Mouse (Mus musculus) CD4-positive naive resting alpha-beta T cell, adult 76 days (primary cell): ENCODE data around the gene Tmem179b. TPM values are rescaled to one million over a fixed set of nuclear protein-coding genes. Genes with fewer than 3 reads are reported as not detected.

Experiments
- total RNA-seq: library from RNA; stranded (reverse); gene quantifications from one replicate; pipeline ENCODE4 v1.2.4, GENCODE M21; 2023

Tmem179b gene
- total RNA-seq, 1 experiment from 2014 or later = 61.1 TPM

Other genes starting within 250 kb of the Tmem179b start
- gene Slc22a8, start 183.2 kb downstream of the Tmem179b start, total RNA-seq = not detected
- not detected for gene Slc22a6, start 156.4 kb downstream of the Tmem179b start, total RNA-seq
- gene Chrm1, start 110.7 kb downstream of the Tmem179b start, total RNA-seq = not detected
- gene Slc3a2, start 51.1 kb downstream of the Tmem179b start, total RNA-seq = 200 TPM
- 89.2 TPM for gene Wdr74, start 38.6 kb downstream of the Tmem179b start, total RNA-seq
- 2.3 TPM for gene 1700092M07Rik, start 33.7 kb downstream of the Tmem179b start, total RNA-seq
- 265 TPM for gene Stx5a, start 33.1 kb downstream of the Tmem179b start, total RNA-seq
- 559 TPM for gene Nxf1, start 17.4 kb downstream of the Tmem179b start, total RNA-seq
- gene Tmem223, start 3.5 kb downstream of the Tmem179b start, total RNA-seq = 30.8 TPM
- gene Taf6l, start 11.9 kb upstream of the Tmem179b start, total RNA-seq = 9.8 TPM
- gene Polr2g, start 24.1 kb upstream of the Tmem179b start, total RNA-seq = 50.4 TPM
- gene Zbtb3, start 28.1 kb upstream of the Tmem179b start, total RNA-seq = 0.26 TPM
- 21.2 TPM for gene Ttc9c, start 44.9 kb upstream of the Tmem179b start, total RNA-seq
- gene Hnrnpul2, start 45.5 kb upstream of the Tmem179b start, total RNA-seq = 101 TPM
- 16.0 TPM for gene AC129217.1, start 55.3 kb upstream of the Tmem179b start, total RNA-seq
- 37.6 TPM for gene Bscl2, start 63.0 kb upstream of the Tmem179b start, total RNA-seq
- gene Gng3, start 64.7 kb upstream of the Tmem179b start, total RNA-seq = not detected
- gene Lrrn4cl, start 76.3 kb upstream of the Tmem179b start, total RNA-seq = 0.91 TPM
- gene Ubxn1, start 97.0 kb upstream of the Tmem179b start, total RNA-seq = 116 TPM
- gene Uqcc3, start 106.5 kb upstream of the Tmem179b start, total RNA-seq = 36.2 TPM
- 9.4 TPM for gene Lbhd1, start 109.3 kb upstream of the Tmem179b start, total RNA-seq
- not detected for gene Gm49403, start 109.5 kb upstream of the Tmem179b start, total RNA-seq
- gene 1810009A15Rik, start 114.4 kb upstream of the Tmem179b start, total RNA-seq = 25.8 TPM
- 3.8 TPM for gene Gm49416, start 114.5 kb upstream of the Tmem179b start, total RNA-seq
- 18.6 TPM for gene Ints5, start 118.5 kb upstream of the Tmem179b start, total RNA-seq
- 134 TPM for gene Ganab, start 123.6 kb upstream of the Tmem179b start, total RNA-seq
- gene B3gat3, start 145.9 kb upstream of the Tmem179b start, total RNA-seq = 41.9 TPM
- 3.0 TPM for gene Rom1, start 154.9 kb upstream of the Tmem179b start, total RNA-seq
- 70.7 TPM for gene Eml3, start 155.1 kb upstream of the Tmem179b start, total RNA-seq
- gene Mta2, start 167.4 kb upstream of the Tmem179b start, total RNA-seq = 172 TPM
- gene Tut1, start 179.4 kb upstream of the Tmem179b start, total RNA-seq = 39.7 TPM
- 533 TPM for gene Eef1g, start 192.6 kb upstream of the Tmem179b start, total RNA-seq
- gene Ahnak, start 214.8 kb upstream of the Tmem179b start, total RNA-seq = 74.3 TPM